Mouse (Mus musculus) ES-Bruce4 (cell line): ENCODE results near the gene Slc25a42. TPM values are rescaled to one million over a fixed set of nuclear protein-coding genes. Genes with fewer than 3 reads are reported as not detected.

ENCODE experiments used
- H3K27ac ChIP-seq: 2 replicates; pipeline ENCODE4 v1.5.1; 2012; ENCODE audit warnings: low read length, inconsistent platforms; ENCODE audit not compliant: insufficient read depth
- H3K27me3 ChIP-seq: 2 replicates; pipeline ENCODE4 v1.6.1; 2012; ENCODE audit warnings: mild to moderate bottlenecking, low read length, inconsistent platforms; ENCODE audit not compliant: control insufficient read depth, poor library complexity, insufficient read depth, severe bottlenecking
- H3K36me3 ChIP-seq: 2 replicates; pipeline ENCODE4 v1.6.1; 2012; ENCODE audit warnings: inconsistent platforms, mild to moderate bottlenecking, low read length, moderate library complexity; ENCODE audit not compliant: control insufficient read depth, poor library complexity, insufficient read depth, severe bottlenecking
- H3K4me1 ChIP-seq: one replicate; pipeline ENCODE4 v1.8.1; 2011; ENCODE audit warnings: low read length; ENCODE audit not compliant: control insufficient read depth, insufficient read depth
- H3K4me3 ChIP-seq: 2 replicates; pipeline ENCODE4 v1.5.1; 2011; ENCODE audit warnings: low read depth, mild to moderate bottlenecking, low read length
- H3K9ac ChIP-seq: 2 replicates; pipeline ENCODE4 v1.6.1; 2012; ENCODE audit warnings: low read depth, mild to moderate bottlenecking, inconsistent platforms; ENCODE audit not compliant: poor library complexity, severe bottlenecking
- H3K9me3 ChIP-seq: replicated peaks from 2 replicates; pipeline ENCODE4 v1.6.1; 2012; ENCODE audit warnings: mild to moderate bottlenecking, low read length, inconsistent platforms; ENCODE audit not compliant: control insufficient read depth, poor library complexity, insufficient read depth, severe bottlenecking
- CTCF ChIP-seq: IDR thresholded peaks from one replicate; pipeline ENCODE4 v1.8.1; 2011; ENCODE audit warnings: low read depth, low read length
- EP300 ChIP-seq: IDR thresholded peaks from 2 replicates; pipeline ENCODE4 v1.6.1; 2011; ENCODE audit warnings: low read depth, low read length; ENCODE audit not compliant: insufficient read depth
- POLR2A ChIP-seq: IDR thresholded peaks from one replicate; pipeline ENCODE4 v1.8.1; 2011; ENCODE audit warnings: low read length; ENCODE audit not compliant: insufficient read depth
- polyA plus RNA-seq: library from polyadenylated mRNA; stranded (reverse); fragments of >200 nt; gene quantifications from 2 replicates; pipeline ENCODE4 v1.2.4, GENCODE M21; 2011; ENCODE audit warnings: low read depth; ENCODE audit not compliant: missing spikeins, insufficient read depth, insufficient read length

Gene Slc25a42
- polyA plus RNA-seq, 1 experiment = 7.8 TPM

DNA sequence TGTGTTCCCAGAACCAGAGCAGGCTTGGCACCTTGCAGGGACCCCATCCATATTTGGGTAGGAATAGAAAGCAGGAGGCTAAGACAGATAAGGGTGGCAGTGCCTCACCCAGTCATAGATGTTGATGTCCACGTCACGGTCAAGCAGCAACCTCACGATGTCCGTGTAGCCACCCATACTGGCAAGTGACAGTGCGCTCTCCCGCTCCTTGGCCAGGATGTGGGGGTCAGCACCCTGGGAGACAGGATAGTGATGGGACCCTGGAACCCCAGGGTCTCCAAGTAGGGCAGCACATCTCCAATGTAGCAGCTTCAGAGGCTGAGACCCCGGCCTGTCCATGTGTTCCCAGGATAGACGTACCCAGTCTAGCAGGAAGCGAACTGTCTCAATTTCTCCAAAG lies 77.2 kb downstream of the Slc25a42 start:
- H3K9me3 ChIP-seq = no peaks in the 10 kb centered on the region
- no peaks in the 10 kb centered on the region for H3K27me3 ChIP-seq
- no peak overlapping the region for H3K9ac ChIP-seq
- peaks cover 29% of the 10 kb centered on the region for H3K36me3 ChIP-seq
- no peak overlapping the region for H3K4me3 ChIP-seq
- H3K4me1 ChIP-seq = peaks cover 3% of the 10 kb centered on the region
- TF ChIP-seq POLR2A (no peak), EP300 (no peak), CTCF (no peak)
- no peak overlapping the region for H3K27ac ChIP-seq

Other genes starting within 250 kb of the Slc25a42 start
- gene Gatad2a, start 215.9 kb downstream of the Slc25a42 start, polyA plus RNA-seq = 155 TPM in 2 replicates
- 40.2 and 41.0 TPM in 2 replicates for gene Mau2, start 169.6 kb downstream of the Slc25a42 start, polyA plus RNA-seq
- gene Sugp1, start 169.5 kb downstream of the Slc25a42 start, polyA plus RNA-seq = 36.5 and 37.3 TPM in 2 replicates
- gene Tm6sf2, start 139.4 kb downstream of the Slc25a42 start, polyA plus RNA-seq = 0.99 and 1.4 TPM in 2 replicates
- 2.2 TPM in 2 replicates for gene Hapln4, start 128.8 kb downstream of the Slc25a42 start, polyA plus RNA-seq
- 1.4 and 1.6 TPM in 2 replicates for gene Ncan, start 91.4 kb downstream of the Slc25a42 start, polyA plus RNA-seq
- 38.0 and 42.7 TPM in 2 replicates for gene Nr2c2ap, start 81.0 kb downstream of the Slc25a42 start, polyA plus RNA-seq
- 7.9 and 8.2 TPM in 2 replicates for gene Rfxank, start 73.2 kb downstream of the Slc25a42 start, polyA plus RNA-seq
- 24.1 and 28.3 TPM in 2 replicates for gene Borcs8, start 72.8 kb downstream of the Slc25a42 start, polyA plus RNA-seq
- gene Mef2b, start 72.6 kb downstream of the Slc25a42 start, polyA plus RNA-seq = 4.4 and 5.8 TPM in 2 replicates
- 36.5 and 43.1 TPM in 2 replicates for gene Tmem161a, start 39.9 kb downstream of the Slc25a42 start, polyA plus RNA-seq
- 46.0 and 47.2 TPM in 2 replicates for gene Sugp2, start 21.9 kb upstream of the Slc25a42 start, polyA plus RNA-seq
- 5.7 and 11.8 TPM in 2 replicates for gene Armc6, start 22.2 kb upstream of the Slc25a42 start, polyA plus RNA-seq
- gene Homer3, start 70.5 kb upstream of the Slc25a42 start, polyA plus RNA-seq = 37.9 and 40.0 TPM in 2 replicates
- gene Ddx49, start 90.2 kb upstream of the Slc25a42 start, polyA plus RNA-seq = 45.3 and 50.5 TPM in 2 replicates
- 115 and 117 TPM in 2 replicates for gene Cope, start 90.2 kb upstream of the Slc25a42 start, polyA plus RNA-seq
- gene Cers1, start 103.5 kb upstream of the Slc25a42 start, polyA plus RNA-seq = 3.4 and 3.8 TPM in 2 replicates
- gene Gdf1, start 117.5 kb upstream of the Slc25a42 start, polyA plus RNA-seq = 1.0 TPM in 1 of 2 replicates, not detected in the other
- gene Upf1, start 141.0 kb upstream of the Slc25a42 start, polyA plus RNA-seq = 46.3 and 50.1 TPM in 2 replicates
- gene Comp, start 161.3 kb upstream of the Slc25a42 start, polyA plus RNA-seq = 1.4 and 2.0 TPM in 2 replicates
- gene Crtc1, start 227.3 kb upstream of the Slc25a42 start, polyA plus RNA-seq = 7.7 and 9.6 TPM in 2 replicates